Mouse (Mus musculus) cortical plate, adult 2 months (tissue): Measurements from ENCODE around the gene Otog.

ENCODE experiments used
- CTCF ChIP-seq: fragments of 200-500 bp; IDR thresholded peaks from 2 replicates; pipeline ENCODE4 v1.5.1; 2011; ENCODE audit warnings: mild to moderate bottlenecking, control low read depth, low read length; ENCODE audit not compliant: insufficient read depth; ENCODE audit errors: extremely low read depth
- POLR2A ChIP-seq: fragments of 200-500 bp; IDR thresholded peaks from 2 replicates; pipeline ENCODE4 v1.6.1; 2011; ENCODE audit warnings: mild to moderate bottlenecking, low read length, control low read depth; ENCODE audit not compliant: insufficient read depth; ENCODE audit errors: extremely low read depth

- TF ChIP-seq CTCF (no peak), POLR2A (no peak)
Observed at GRCm38 (mm10) chr7:46216481-46216880, 24.3 kb upstream of the Otog start.
